Mouse (Mus musculus) liver, embryonic 11.5 days (tissue): ENCODE data around the gene Fkbp15. TPM values are rescaled to one million over a fixed set of nuclear protein-coding genes. Genes with fewer than 3 reads are reported as not detected.

Experiments used
- ATAC-seq: fragments of 200-750 bp; cut with Nextera tagmentation; replicated peaks from 2 replicates; pipeline ENCODE4 v1.8.0; 2017; ENCODE audit warnings: moderate number of reproducible peaks, mild to moderate bottlenecking, moderate TSS enrichment, moderate library complexity; ENCODE audit not compliant: low FRiP score
- DNase-seq: peaks from one replicate; pipeline ENCODE4 v3.0.0-alpha.2; 2017; ENCODE audit warnings: low spot score
- H3K27ac ChIP-seq: fragments of 300-500 bp; sonication (generic); 2 replicates; pipeline ENCODE4 v1.5.1; 2014; ENCODE audit warnings: mild to moderate bottlenecking, low read depth, low read length, control low read depth
- H3K27me3 ChIP-seq: fragments of 300-500 bp; sonication (generic); replicated peaks from 2 replicates; pipeline ENCODE4 v1.6.1; 2014; ENCODE audit warnings: low read length, mixed read lengths; ENCODE audit not compliant: control insufficient read depth, insufficient read depth
- H3K36me3 ChIP-seq: fragments of 300-500 bp; sonication (generic); 2 replicates; pipeline ENCODE4 v1.6.1; 2014; ENCODE audit warnings: mild to moderate bottlenecking, low read length, moderate library complexity, mixed read lengths; ENCODE audit not compliant: control insufficient read depth, insufficient read depth
- H3K4me1 ChIP-seq: fragments of 300-500 bp; sonication (generic); replicated peaks from 2 replicates; pipeline ENCODE4 v1.6.1; 2014; ENCODE audit warnings: low read length, mixed read lengths; ENCODE audit not compliant: control insufficient read depth, insufficient read depth
- H3K4me2 ChIP-seq: fragments of 300-500 bp; sonication (generic); 2 replicates; pipeline ENCODE4 v1.6.1; 2014; ENCODE audit warnings: mild to moderate bottlenecking, control low read depth, moderate library complexity
- H3K4me3 ChIP-seq: fragments of 300-500 bp; sonication (generic); 2 replicates; pipeline ENCODE4 v1.5.1; 2014; ENCODE audit warnings: low read depth, low read length, control low read depth
- H3K9ac ChIP-seq: fragments of 300-500 bp; sonication (generic); 2 replicates; pipeline ENCODE4 v1.6.1; 2014; ENCODE audit warnings: low read depth, low read length, control low read depth
- H3K9me3 ChIP-seq: fragments of 300-500 bp; sonication (generic); 2 replicates; pipeline ENCODE4 v1.6.1; 2016; ENCODE audit warnings: low read length, inconsistent platforms, mixed read lengths; ENCODE audit not compliant: control insufficient read depth
- WGBS: fragments of 180-500 bp; shearing (Covaris S2); extraction: QIAGEN DNeasy Blood & Tissue Kit; methylation state at CpG from one replicate; pipeline ENCODE4 v1.1.7; 2014; 5-methylcytosine and 5-hydroxymethylcytosine counted together
- polyA plus RNA-seq: library from polyadenylated mRNA; unstranded; fragments of >200 nt; fragmentation: Nextera tagmentation; extraction: Ambion mirVana; gene quantifications from 2 replicates; pipeline ENCODE4 v1.2.1, GENCODE M21; 2014

Gene Fkbp15
- polyA plus RNA-seq, 1 experiment from 2014 or later: 29.9 TPM

GRCm38 (mm10) chr4:62256931-62257330 lies 103.4 kb downstream of the Fkbp15 start:
- 29% methylated on average over 8 of the region's 8 CpGs for WGBS
- no peak overlapping the region for H3K4me3 ChIP-seq
- no peak for ATAC-seq
- H3K4me1 ChIP-seq: no peaks in the 10 kb centered on the region
- no peak overlapping the region for H3K27ac ChIP-seq
- no peaks in the 10 kb centered on the region for H3K36me3 ChIP-seq
- no peak overlapping the region for H3K9ac ChIP-seq
- DNase-seq: no peak
- H3K9me3 ChIP-seq: no peaks in the 10 kb centered on the region
- no peak overlapping the region for H3K4me2 ChIP-seq
- H3K27me3 ChIP-seq: no peaks in the 10 kb centered on the region

- Histone ChIP-seq H3K27ac (no peak overlapping the region), H3K4me2 (no peak overlapping the region), H3K36me3 (no peaks in the 10 kb centered on the region), H3K4me3 (no peak overlapping the region), H3K9me3 (no peaks in the 10 kb centered on the region), H3K4me1 (no peaks in the 10 kb centered on the region), H3K9ac (no peak overlapping the region), H3K27me3 (no peaks in the 10 kb centered on the region)
- 51% methylated on average over 8 of the region's 8 CpGs for WGBS
- no peak for DNase-seq
- ATAC-seq: no peak
Observed at GRCm38 (mm10) chr4:62254551-62254950, 105.8 kb downstream of the Fkbp15 start.

- no peak overlapping the region for H3K27ac ChIP-seq
- no peaks in the 10 kb centered on the region for H3K9me3 ChIP-seq
- H3K9ac ChIP-seq: no peak overlapping the region
- H3K4me3 ChIP-seq: no peak overlapping the region
- no peak overlapping the region for H3K4me2 ChIP-seq
- no peak for ATAC-seq
- H3K36me3 ChIP-seq: no peaks in the 10 kb centered on the region
- 79% methylated on average over 4 of the region's 4 CpGs for WGBS
- no peak for DNase-seq
- no peaks in the 10 kb centered on the region for H3K27me3 ChIP-seq
- H3K4me1 ChIP-seq: no peaks in the 10 kb centered on the region
Observed at GRCm38 (mm10) chr4:62251776-62252175, 108.6 kb downstream of the Fkbp15 start.

- DNase-seq (no peak), ATAC-seq (no peak)
- H3K36me3 ChIP-seq: no peaks in the 10 kb centered on the region
- WGBS: 38% methylated on average over 3 of the region's 3 CpGs
- no peak overlapping the region for H3K9ac ChIP-seq
- H3K9me3 ChIP-seq: no peaks in the 10 kb centered on the region
- H3K27me3 ChIP-seq: no peaks in the 10 kb centered on the region
- H3K4me1 ChIP-seq: no peaks in the 10 kb centered on the region
- H3K4me2 ChIP-seq: no peak overlapping the region
- H3K27ac ChIP-seq: no peak overlapping the region
- no peak overlapping the region for H3K4me3 ChIP-seq
Observed at GRCm38 (mm10) chr4:62250896-62251544, 109.3 kb downstream of the Fkbp15 start.

Other genes starting within 250 kb of the Fkbp15 start
- not detected in 2 replicates for gene Mup21, start 209.7 kb downstream of the Fkbp15 start, polyA plus RNA-seq
- 3.4 and 4.1 TPM in 2 replicates for gene Zfp37, start 129.5 kb downstream of the Fkbp15 start, polyA plus RNA-seq
- gene Slc31a2, start 98.0 kb downstream of the Fkbp15 start, polyA plus RNA-seq: 8.4 TPM in 2 replicates
- 48.6 and 56.8 TPM in 2 replicates for gene Slc31a1, start 179 bp upstream of the Fkbp15 start, polyA plus RNA-seq
- gene Cdc26, start 48.1 kb upstream of the Fkbp15 start, polyA plus RNA-seq: 155 and 156 TPM in 2 replicates
- gene Prpf4, start 48.2 kb upstream of the Fkbp15 start, polyA plus RNA-seq: 30.7 and 30.8 TPM in 2 replicates
- gene Rnf183, start 74.7 kb upstream of the Fkbp15 start, polyA plus RNA-seq: not detected in 2 replicates
- 5.2 and 5.3 TPM in 2 replicates for gene Wdr31, start 110.3 kb upstream of the Fkbp15 start, polyA plus RNA-seq
- 0.48 and 0.99 TPM in 2 replicates for gene Bspry, start 119.5 kb upstream of the Fkbp15 start, polyA plus RNA-seq
- gene Hdhd3, start 142.9 kb upstream of the Fkbp15 start, polyA plus RNA-seq: 10.1 and 10.9 TPM in 2 replicates
- 468 and 489 TPM in 2 replicates for gene Alad, start 159.4 kb upstream of the Fkbp15 start, polyA plus RNA-seq
- gene Pole3, start 164.5 kb upstream of the Fkbp15 start, polyA plus RNA-seq: 102 and 106 TPM in 2 replicates
- 0.36 and 0.49 TPM in 2 replicates for gene 4933430I17Rik, start 164.8 kb upstream of the Fkbp15 start, polyA plus RNA-seq
- gene Rgs3, start 199.3 kb upstream of the Fkbp15 start, polyA plus RNA-seq: 9.7 and 12.3 TPM in 2 replicates